Mouse (Mus musculus) C2C12 (cell line): ENCODE measurements around the gene Cpne7.

ENCODE experiments used
- CEBPB ChIP-seq: IDR thresholded peaks from one replicate; pipeline ENCODE4 v1.6.1; 2011; ENCODE audit warnings: low read depth, mild to moderate bottlenecking, control low read depth, moderate library complexity
- CTCF ChIP-seq: IDR thresholded peaks from one replicate; pipeline ENCODE4 v1.5.1; 2011; ENCODE audit not compliant: control insufficient read depth, insufficient read depth, insufficient read length
- FOSL1 ChIP-seq: IDR thresholded peaks from one replicate; pipeline ENCODE4 v1.8.0; 2011; ENCODE audit warnings: mild to moderate bottlenecking, low read length; ENCODE audit not compliant: poor library complexity, insufficient read depth, severe bottlenecking
- MAX ChIP-seq: IDR thresholded peaks from one replicate; pipeline ENCODE4 v1.6.1; 2011; ENCODE audit warnings: mild to moderate bottlenecking, control low read depth
- MYOD1 ChIP-seq: IDR thresholded peaks from one replicate; pipeline ENCODE4 v1.6.1; 2011; ENCODE audit warnings: low read depth; ENCODE audit not compliant: control insufficient read depth, insufficient read length
- MYOG ChIP-seq: IDR thresholded peaks from one replicate; pipeline ENCODE4 v1.6.1; 2011; ENCODE audit not compliant: control insufficient read depth, insufficient read length; ENCODE audit errors: extremely low read depth
- USF1 ChIP-seq: IDR thresholded peaks from one replicate; pipeline ENCODE4 v1.6.1; 2011; ENCODE audit warnings: low read depth, mild to moderate bottlenecking, control low read depth, moderate library complexity

GRCm38 (mm10) chr8:123077213-123077612 lies 40.0 kb upstream of the Cpne7 start:
- TF ChIP-seq CTCF (no peak), USF1 (no peak), MYOG (no peak), MAX (no peak), FOSL1 (no peak), MYOD1 (no peak), CEBPB (no peak)
